Mouse (Mus musculus) neural tube, embryonic 15.5 days (tissue): Measurements from ENCODE around the gene Thrb. TPM values are rescaled to one million over a fixed set of nuclear protein-coding genes. Genes with fewer than 3 reads are reported as not detected.

Experiments used
- ATAC-seq: fragments of 200-750 bp; cut with Nextera tagmentation; 2 replicates; pipeline ENCODE4 v1.8.0; 2017; ENCODE audit warnings: mild to moderate bottlenecking, moderate TSS enrichment, moderate library complexity; ENCODE audit not compliant: low FRiP score
- H3K27ac ChIP-seq: fragments of 300-500 bp; sonication (generic); replicated peaks from 2 replicates; pipeline ENCODE4 v1.5.1; 2015; ENCODE audit warnings: mild to moderate bottlenecking, inconsistent platforms
- H3K27me3 ChIP-seq: fragments of 300-500 bp; sonication (generic); replicated peaks from 2 replicates; pipeline ENCODE4 v1.6.1; 2015; ENCODE audit warnings: inconsistent platforms
- H3K36me3 ChIP-seq: fragments of 300-500 bp; sonication (generic); 2 replicates; pipeline ENCODE4 v1.6.1; 2015; ENCODE audit warnings: inconsistent platforms
- H3K4me1 ChIP-seq: fragments of 300-500 bp; sonication (generic); 2 replicates; pipeline ENCODE4 v1.6.1; 2015; ENCODE audit warnings: inconsistent platforms
- H3K4me2 ChIP-seq: fragments of 300-500 bp; sonication (generic); 2 replicates; pipeline ENCODE4 v1.6.1; 2015; ENCODE audit warnings: inconsistent platforms, mild to moderate bottlenecking, moderate library complexity
- H3K4me3 ChIP-seq: fragments of 300-500 bp; sonication (generic); replicated peaks from 2 replicates; pipeline ENCODE4 v1.5.1; 2015; ENCODE audit warnings: mild to moderate bottlenecking, inconsistent platforms
- H3K9ac ChIP-seq: fragments of 300-500 bp; sonication (generic); replicated peaks from 2 replicates; pipeline ENCODE4 v1.6.1; 2015; ENCODE audit warnings: mild to moderate bottlenecking, inconsistent platforms
- H3K9me3 ChIP-seq: fragments of 300-500 bp; sonication (generic); replicated peaks from 2 replicates; pipeline ENCODE4 v1.6.1; 2016; ENCODE audit warnings: inconsistent platforms
- WGBS: fragments of 180-500 bp; shearing (Covaris S2); methylation state at CpG from one replicate; pipeline ENCODE4 v1.1.7; 2015; ENCODE audit warnings: mixed read lengths; 5-methylcytosine and 5-hydroxymethylcytosine counted together
- polyA plus RNA-seq: library from polyadenylated mRNA; unstranded; fragments of >200 nt; fragmentation: Nextera tagmentation; extraction: Ambion mirVana; gene quantifications from 2 replicates; pipeline ENCODE4 v1.2.1, GENCODE M21; 2015

Thrb gene
- polyA plus RNA-seq, 1 experiment from 2014 or later = 1.0 TPM

DNA sequence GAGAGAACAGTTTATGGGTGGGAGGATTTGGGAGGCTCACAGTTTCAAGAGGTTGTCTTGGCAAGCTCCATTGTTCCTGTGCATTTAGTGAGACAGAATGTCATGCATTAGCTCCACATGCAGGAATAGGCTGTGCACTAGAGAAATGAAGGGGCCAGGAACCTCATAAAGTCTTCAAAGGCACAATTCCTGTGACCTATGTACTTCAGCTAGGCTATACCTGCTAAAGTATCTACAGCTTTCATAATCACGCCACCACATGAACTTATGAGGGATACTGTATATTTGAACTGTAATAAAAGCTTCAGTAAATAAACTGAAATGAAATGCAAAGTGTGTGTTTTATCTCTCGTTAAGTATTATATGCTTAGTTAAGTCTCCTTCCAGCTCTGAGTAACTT lies 59.4 kb downstream of the Thrb start:
- 89% methylated on average over 2 of the region's 2 CpGs for WGBS
- no peak overlapping the region for H3K4me3 ChIP-seq
- H3K4me2 ChIP-seq = no peak overlapping the region
- no peak overlapping the region for H3K27ac ChIP-seq
- H3K4me1 ChIP-seq = no peaks in the 10 kb centered on the region
- H3K9me3 ChIP-seq = no peaks in the 10 kb centered on the region
- no peak for ATAC-seq
- H3K36me3 ChIP-seq = no peaks in the 10 kb centered on the region
- no peak overlapping the region for H3K9ac ChIP-seq
- no peaks in the 10 kb centered on the region for H3K27me3 ChIP-seq

DNA sequence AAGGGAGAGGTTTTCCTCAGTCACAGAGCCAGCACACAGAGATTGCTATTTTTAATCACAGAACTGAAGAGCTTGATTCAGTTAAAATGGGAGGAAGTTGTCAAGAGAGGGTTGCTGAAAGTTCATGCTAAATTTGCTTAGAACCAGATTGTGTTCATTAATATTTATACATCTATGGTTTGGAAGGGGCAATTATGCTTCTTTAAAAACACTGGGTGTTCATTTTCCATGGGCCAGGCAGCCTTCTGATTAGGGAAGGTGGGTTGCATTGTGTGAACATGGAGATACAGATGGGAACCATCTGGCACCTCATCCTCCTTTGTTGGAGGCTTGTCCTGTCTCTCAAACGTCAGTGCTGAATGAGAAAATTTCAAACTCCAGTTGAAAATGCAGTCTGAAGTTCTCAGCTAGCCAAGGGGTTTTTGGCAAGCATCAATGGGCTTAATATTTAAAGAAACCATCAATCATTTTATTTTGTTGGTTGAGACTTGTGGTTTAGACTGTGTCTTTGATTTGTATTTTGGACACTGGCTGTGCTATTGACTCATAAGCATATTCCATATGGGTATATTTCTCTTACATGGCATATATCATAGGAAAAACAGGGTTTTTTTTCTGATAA lies 62.9 kb downstream of the Thrb start:
- ATAC-seq = no peak
- 40% methylated on average over 1 of the region's 1 CpGs for WGBS
- H3K27ac ChIP-seq = no peak overlapping the region
- H3K36me3 ChIP-seq = no peaks in the 10 kb centered on the region
- H3K4me3 ChIP-seq = no peak overlapping the region
- no peak overlapping the region for H3K4me2 ChIP-seq
- H3K4me1 ChIP-seq = no peaks in the 10 kb centered on the region
- no peaks in the 10 kb centered on the region for H3K9me3 ChIP-seq
- no peak overlapping the region for H3K9ac ChIP-seq
- no peaks in the 10 kb centered on the region for H3K27me3 ChIP-seq

DNA sequence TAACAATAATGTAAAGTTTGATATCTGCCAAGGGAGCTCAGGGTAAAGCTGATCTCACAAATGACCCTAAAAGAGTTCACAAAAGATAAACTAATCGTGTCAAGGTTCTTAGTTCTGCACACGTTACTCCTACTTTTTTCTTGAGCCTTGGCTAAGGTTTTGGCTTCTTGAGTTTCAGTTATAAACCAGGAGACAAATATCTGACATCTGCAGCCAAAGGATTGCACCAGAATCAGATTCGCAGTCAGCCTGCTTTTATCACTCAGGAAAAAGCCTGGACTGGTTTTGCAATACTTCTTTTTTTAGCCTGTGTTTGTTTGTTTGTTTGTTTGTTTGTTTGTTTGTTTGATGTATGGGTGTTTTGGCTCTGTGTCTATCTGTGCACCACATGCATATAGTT lies 64.5 kb downstream of the Thrb start:
- Histone ChIP-seq H3K4me1 (no peaks in the 10 kb centered on the region), H3K9me3 (no peaks in the 10 kb centered on the region), H3K4me2 (no peak overlapping the region), H3K36me3 (no peaks in the 10 kb centered on the region), H3K9ac (no peak overlapping the region), H3K27me3 (no peaks in the 10 kb centered on the region), H3K4me3 (no peak overlapping the region), H3K27ac (no peak overlapping the region)
- no peak for ATAC-seq
- 90% methylated on average over 3 of the region's 3 CpGs for WGBS

DNA sequence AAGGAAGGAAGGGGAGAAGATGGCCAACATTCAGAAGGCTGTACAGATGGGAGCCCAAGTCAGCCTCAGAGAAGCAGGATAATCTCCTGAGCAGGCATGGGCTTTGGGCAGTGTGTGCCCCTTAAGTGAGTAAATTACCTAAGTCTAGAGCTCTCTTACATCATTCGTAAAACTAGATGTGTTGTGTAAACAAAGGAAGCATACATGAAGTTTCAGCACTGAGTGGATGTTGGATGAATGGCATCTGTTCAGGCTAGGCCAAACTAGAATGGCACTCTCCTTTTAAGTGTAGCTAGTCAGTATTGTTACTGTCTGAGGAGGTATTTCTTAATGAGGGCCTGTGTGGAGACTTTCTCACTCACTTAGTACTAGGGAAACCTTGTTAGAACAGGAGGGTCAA lies 66.8 kb downstream of the Thrb start:
- Histone ChIP-seq H3K9me3 (no peaks in the 10 kb centered on the region), H3K4me3 (no peak overlapping the region), H3K27me3 (no peaks in the 10 kb centered on the region), H3K4me2 (no peak overlapping the region), H3K36me3 (no peaks in the 10 kb centered on the region), H3K27ac (no peak overlapping the region), H3K4me1 (no peaks in the 10 kb centered on the region), H3K9ac (no peak overlapping the region)
- no peak for ATAC-seq
- 82% methylated on average over 1 of the region's 1 CpGs for WGBS

DNA sequence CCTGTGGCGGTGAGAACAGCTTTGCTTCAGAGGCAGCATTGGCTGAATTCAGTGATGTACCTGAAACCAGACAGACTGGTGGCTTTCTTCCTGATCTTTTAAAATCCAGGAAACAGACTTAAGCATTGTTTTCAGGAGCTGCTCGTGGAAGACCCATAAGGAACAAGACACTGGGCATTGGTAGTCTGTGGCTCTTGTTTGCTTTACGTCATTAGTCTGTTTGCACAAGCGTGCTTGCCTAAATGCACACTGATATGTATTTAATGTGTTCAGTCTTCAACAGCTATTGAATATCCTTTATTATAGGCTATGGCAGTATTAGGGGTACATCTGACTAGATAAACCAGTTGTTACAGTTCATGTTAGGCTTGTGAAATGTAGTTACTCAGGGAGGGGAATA lies 67.8 kb downstream of the Thrb start:
- H3K36me3 ChIP-seq = no peaks in the 10 kb centered on the region
- H3K27ac ChIP-seq = no peak overlapping the region
- ATAC-seq = no peak
- H3K27me3 ChIP-seq = no peaks in the 10 kb centered on the region
- H3K4me1 ChIP-seq = no peaks in the 10 kb centered on the region
- no peaks in the 10 kb centered on the region for H3K9me3 ChIP-seq
- H3K4me3 ChIP-seq = no peak overlapping the region
- H3K9ac ChIP-seq = no peak overlapping the region
- no peak overlapping the region for H3K4me2 ChIP-seq
- 87% methylated on average over 4 of the region's 4 CpGs for WGBS

DNA sequence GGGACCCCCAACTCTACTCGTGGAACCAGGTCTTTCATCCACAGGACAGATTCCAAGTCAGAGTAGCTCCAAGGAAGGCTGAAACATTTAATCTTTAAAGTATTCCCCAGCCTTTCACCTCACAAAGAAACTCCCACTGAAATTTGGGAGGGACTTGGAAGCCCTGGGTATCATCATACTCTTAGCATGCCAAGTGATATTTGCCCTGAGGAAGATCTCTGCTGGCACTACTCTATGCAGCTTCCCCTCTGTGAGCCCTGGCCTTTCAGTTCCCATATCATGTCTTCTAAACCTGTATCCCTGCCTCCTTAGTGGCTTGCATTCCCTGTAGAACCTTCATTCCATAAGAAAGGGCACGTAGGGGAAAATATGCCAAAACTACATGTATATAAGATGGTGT lies 68.8 kb downstream of the Thrb start:
- WGBS = 85% methylated on average over 2 of the region's 2 CpGs
- no peak for ATAC-seq

DNA sequence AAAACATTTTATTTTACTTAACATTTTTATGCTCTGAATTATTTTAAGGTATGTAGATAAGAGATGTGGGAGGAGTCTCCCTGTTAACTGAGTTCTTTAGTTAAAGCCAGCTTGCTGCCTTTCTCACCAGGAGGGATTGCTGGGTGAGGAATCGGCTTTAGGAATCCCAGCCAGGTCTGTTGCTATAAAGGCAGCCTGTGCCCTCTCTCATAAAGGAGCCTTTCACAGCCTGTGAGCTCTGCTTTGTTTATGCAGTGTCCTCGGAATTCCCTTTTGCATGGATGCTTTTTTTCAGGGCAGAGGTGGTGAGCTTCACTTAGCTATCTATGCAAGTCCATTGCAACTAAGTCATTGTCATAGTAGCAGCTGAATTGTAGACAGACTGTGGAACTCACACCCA lies 71.0 kb downstream of the Thrb start:
- Histone ChIP-seq H3K27ac (no peak overlapping the region), H3K4me2 (no peak overlapping the region), H3K9ac (no peak overlapping the region), H3K27me3 (no peaks in the 10 kb centered on the region), H3K4me3 (no peak overlapping the region), H3K36me3 (no peaks in the 10 kb centered on the region), H3K9me3 (no peaks in the 10 kb centered on the region), H3K4me1 (no peaks in the 10 kb centered on the region)
- ATAC-seq = no peak
- WGBS = 6% methylated on average over 2 of the region's 2 CpGs

More for the DNA sequence above, 68.8 kb downstream of the Thrb start:
- Histone ChIP-seq H3K4me1 (no peaks in the 10 kb centered on the region), H3K9me3 (no peaks in the 10 kb centered on the region), H3K27me3 (no peaks in the 10 kb centered on the region), H3K9ac (no peak overlapping the region), H3K4me3 (no peak overlapping the region), H3K36me3 (no peaks in the 10 kb centered on the region), H3K27ac (no peak overlapping the region), H3K4me2 (no peak overlapping the region)

DNA sequence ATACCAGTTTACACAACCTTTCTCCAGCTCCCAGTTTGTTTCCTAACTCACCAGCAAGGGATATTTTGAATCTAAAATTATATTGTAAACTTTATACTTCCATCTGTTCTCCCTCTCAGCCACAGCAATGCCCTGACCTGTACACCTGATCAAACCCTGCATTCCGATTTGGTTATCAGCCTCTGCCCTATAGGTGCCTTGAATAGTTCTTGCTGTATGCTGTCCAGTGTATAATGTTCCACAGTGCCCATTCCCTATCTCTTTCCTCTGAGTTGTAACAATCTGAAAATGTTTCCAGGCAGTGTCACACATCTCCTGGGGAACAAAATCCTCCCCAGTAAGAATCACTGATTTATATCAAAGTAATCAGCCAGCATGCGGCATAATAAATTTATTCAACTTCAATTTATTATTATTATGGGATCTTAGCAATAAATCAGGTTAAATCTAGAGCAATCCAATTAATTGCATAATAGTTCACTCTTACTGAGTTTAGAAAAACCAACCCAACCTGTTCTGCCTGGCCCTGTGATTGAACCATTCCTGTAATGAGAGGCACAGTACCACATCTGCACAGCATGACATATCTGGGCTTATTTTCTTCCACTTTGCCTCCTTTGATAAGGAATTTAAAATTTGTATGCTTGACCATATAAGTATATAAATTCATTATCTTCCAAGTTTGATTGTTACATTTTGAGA lies 73.2 kb downstream of the Thrb start:
- H3K9me3 ChIP-seq = no peaks in the 10 kb centered on the region
- ATAC-seq = no peak
- H3K4me1 ChIP-seq = no peaks in the 10 kb centered on the region
- no peak overlapping the region for H3K27ac ChIP-seq
- H3K9ac ChIP-seq = no peak overlapping the region
- no peaks in the 10 kb centered on the region for H3K36me3 ChIP-seq
- no peak overlapping the region for H3K4me2 ChIP-seq
- WGBS = 82% methylated on average over 2 of the region's 2 CpGs
- no peaks in the 10 kb centered on the region for H3K27me3 ChIP-seq
- no peak overlapping the region for H3K4me3 ChIP-seq

DNA sequence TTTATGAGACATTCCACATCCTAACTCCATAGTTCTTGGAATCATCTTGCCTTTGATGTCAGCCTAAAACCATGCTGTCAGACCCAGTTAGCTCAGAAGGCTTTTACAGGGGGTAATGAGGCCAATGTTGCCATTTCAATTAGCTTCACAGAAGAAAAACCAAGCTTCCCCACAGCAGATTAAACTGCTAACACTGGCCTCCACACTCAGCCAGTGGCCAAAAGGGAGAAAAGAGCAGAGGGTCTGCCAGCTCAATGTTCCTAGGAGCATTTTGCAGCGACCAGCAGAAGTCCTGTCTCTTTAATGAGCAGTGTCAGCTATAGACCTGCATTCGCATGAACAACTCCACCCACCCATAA lies 73.7 kb downstream of the Thrb start:
- WGBS = 62% methylated on average over 2 of the region's 2 CpGs
- no peak for ATAC-seq
- no peak overlapping the region for H3K4me3 ChIP-seq
- H3K27ac ChIP-seq = no peak overlapping the region
- H3K9ac ChIP-seq = no peak overlapping the region
- no peak overlapping the region for H3K4me2 ChIP-seq
- H3K4me1 ChIP-seq = no peaks in the 10 kb centered on the region
- no peaks in the 10 kb centered on the region for H3K27me3 ChIP-seq
- H3K9me3 ChIP-seq = no peaks in the 10 kb centered on the region
- no peaks in the 10 kb centered on the region for H3K36me3 ChIP-seq

DNA sequence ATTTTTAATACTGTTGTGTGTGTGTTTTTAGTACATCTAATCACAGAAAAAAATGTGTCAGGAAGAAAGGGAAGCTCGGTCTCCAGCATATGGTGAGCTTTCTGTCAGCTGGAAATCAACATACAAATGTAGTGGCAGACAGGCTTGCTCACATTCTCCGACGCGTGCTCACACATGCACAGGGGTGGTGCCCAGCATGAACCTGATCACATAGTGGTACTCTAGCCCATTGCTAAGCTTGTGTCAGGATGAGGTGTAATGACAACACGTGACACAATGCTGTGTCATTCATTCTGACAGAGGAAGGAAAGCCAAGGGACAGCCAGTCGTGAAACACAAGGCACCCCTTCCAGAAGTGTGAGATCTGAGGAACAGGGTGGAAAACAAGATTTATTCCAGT lies 75.4 kb downstream of the Thrb start:
- H3K27me3 ChIP-seq = no peaks in the 10 kb centered on the region
- H3K27ac ChIP-seq = no peak overlapping the region
- H3K4me2 ChIP-seq = no peak overlapping the region
- H3K36me3 ChIP-seq = no peaks in the 10 kb centered on the region
- ATAC-seq = no peak
- no peaks in the 10 kb centered on the region for H3K9me3 ChIP-seq
- no peaks in the 10 kb centered on the region for H3K4me1 ChIP-seq
- WGBS = 85% methylated on average over 6 of the region's 6 CpGs
- H3K4me3 ChIP-seq = no peak overlapping the region
- H3K9ac ChIP-seq = no peak overlapping the region

DNA sequence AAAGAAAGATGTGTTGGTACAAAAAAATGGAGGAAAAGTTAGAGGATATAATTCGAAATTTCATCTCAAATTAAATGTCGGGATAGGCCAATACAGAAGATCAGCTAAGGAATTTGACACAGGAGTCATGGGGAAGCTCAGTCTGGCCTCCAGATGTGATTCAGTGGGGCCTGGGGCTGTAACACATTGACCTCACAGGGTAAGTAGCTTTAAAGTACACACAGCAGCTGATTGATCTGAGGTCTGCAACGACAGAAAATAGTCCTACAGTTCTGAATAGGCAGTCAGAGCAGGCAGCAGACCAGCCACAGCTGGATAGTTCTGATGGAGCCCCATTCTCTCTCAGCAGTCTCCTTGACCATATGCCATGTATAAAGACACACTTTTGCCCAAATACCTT lies 80.8 kb downstream of the Thrb start:
- Histone ChIP-seq H3K27ac (no peak overlapping the region), H3K4me1 (0 out of 2 replicates have a peak, but pooled peaks cover 4% of the 10 kb centered on the region)
- WGBS = 58% methylated on average over 3 of the region's 3 CpGs

DNA sequence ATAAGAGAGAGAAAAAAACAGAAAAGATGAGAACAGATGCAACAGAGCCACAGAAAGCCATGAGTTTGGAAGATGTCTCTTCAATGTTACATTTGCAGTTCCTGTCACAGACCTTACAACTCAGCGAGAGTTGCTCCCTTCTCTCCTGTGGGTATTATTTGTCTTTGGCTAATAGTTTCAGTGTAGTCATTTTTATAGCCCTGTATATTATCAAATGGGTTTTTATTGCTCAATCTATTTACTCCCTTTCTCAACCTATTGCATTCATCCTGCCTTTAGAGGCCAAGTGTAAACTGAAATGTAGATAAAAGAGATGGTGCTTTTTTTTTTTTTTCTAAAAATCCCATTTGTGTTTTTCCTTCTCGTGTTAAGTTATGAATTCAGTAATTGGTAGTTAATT lies 82.2 kb downstream of the Thrb start:
- Histone ChIP-seq H3K4me2 (no peak overlapping the region), H3K4me1 (0 out of 2 replicates have a peak, but pooled peaks cover 4% of the 10 kb centered on the region), H3K27me3 (no peaks in the 10 kb centered on the region), H3K4me3 (no peak overlapping the region), H3K36me3 (no peaks in the 10 kb centered on the region), H3K9ac (no peak overlapping the region), H3K27ac (no peak overlapping the region), H3K9me3 (no peaks in the 10 kb centered on the region)
- WGBS = 39% methylated on average over 2 of the region's 2 CpGs
- no peak for ATAC-seq

More for the DNA sequence above, 80.8 kb downstream of the Thrb start:
- Histone ChIP-seq H3K4me2 (no peak overlapping the region), H3K9ac (no peak overlapping the region), H3K36me3 (no peaks in the 10 kb centered on the region), H3K27me3 (no peaks in the 10 kb centered on the region), H3K4me3 (no peak overlapping the region), H3K9me3 (no peaks in the 10 kb centered on the region)
- no peak for ATAC-seq
